Mouse (Mus musculus) Patski (cell line): ENCODE data around the gene Samd9l. TPM values are rescaled to one million over a fixed set of nuclear protein-coding genes. Genes with fewer than 3 reads are reported as not detected.
A peak's percentile ranks its signal among the peaks of the same experiment; 100 is the strongest.
"Not testable (repeated sequence)": the region's sequence is repeated elsewhere in the genome, so short reads cannot be mapped to it uniquely, and the experiment has no call there.

ENCODE experiments used
- ATAC-seq: fragments of 100-300 bp; one replicate; pipeline ENCODE4 v1.8.0; 2021
- CTCF ChIA-PET: fragments of 350-600 bp; sonication (Branson Sonifier 250); formaldehyde crosslinking; loops from one replicate; lab custom pipeline; 2022; ENCODE audit warnings: inconsistent platforms; lab: Charles Lee
- POLR2A ChIA-PET: fragments of 350-600 bp; sonication (Branson Sonifier 250); formaldehyde crosslinking; loops from one replicate; lab custom pipeline; 2022; ENCODE audit warnings: antibody characterized with exemption, inconsistent platforms; lab: Charles Lee
- DNase-seq: peaks from one replicate; pipeline ENCODE4 v3.0.0-alpha.2; 2011; ENCODE audit warnings: low read depth, low spot score
- H3K27me3 ChIP-seq: fragments of 371-371 bp; one replicate; pipeline ENCODE4 v1.5.1; 2021
- CTCF ChIP-seq: fragments of 100-300 bp; IDR thresholded peaks from one replicate; pipeline ENCODE4 v1.5.1; 2021
- in situ Hi-C: fragments of 300-500 bp; cut with MboI; formaldehyde crosslinking; loops from 3 replicates; pipeline ENCODE4 v1.11.1; 2018; ENCODE audit warnings: low pct_unique_long_range_greater_than_20kb, mixed read lengths
- polyA plus RNA-seq: library from polyadenylated mRNA; unstranded; gene quantifications from one replicate; pipeline ENCODE4 v1.2.3, GENCODE M21; 2021

Gene Samd9l
- polyA plus RNA-seq, 1 experiment from 2014 or later: 18.7 TPM

GRCm38 (mm10) chr6:3389995-3390394 is 9.4 kb downstream of the Samd9l start:
- ATAC-seq (no peak), DNase-seq (no peak)
- POLR2A ChIA-PET: no interaction called here
- CTCF ChIA-PET: interaction anchor here (1.1 kb wide), 1 partner anchor 10 kb away, joined by 4 read pairs; no protein-coding TSS in a partner anchor
- in situ Hi-C loops: loop anchor here (5.0 kb wide), 1 partner anchor 37 kb away; no protein-coding TSS in a partner anchor
- H3K27me3 ChIP-seq: no peaks in the 10 kb centered on the region
- TF ChIP-seq CTCF: no peak

- H3K27me3 ChIP-seq: no peaks in the 10 kb centered on the region
- ChIA-PET POLR2A (no interaction called here), CTCF (no interaction called here)
- no peak for DNase-seq
- in situ Hi-C loops: loop anchor here (5.0 kb wide), 1 partner anchor 41 kb away; no protein-coding TSS in a partner anchor
- ATAC-seq: no peak
- no peak for TF ChIP-seq CTCF
Measured at GRCm38 (mm10) chr6:3386565-3386964, 12.8 kb downstream of the Samd9l start.

- peak; percentile 85 for ATAC-seq
- H3K27me3 ChIP-seq, CTCF ChIA-PET, DNase-seq, POLR2A ChIA-PET: not testable (repeated sequence)
- in situ Hi-C loops: loop anchor here (5.0 kb wide), 1 partner anchor 42 kb away; no protein-coding TSS in a partner anchor
Measured at GRCm38 (mm10) chr6:3384816-3385215, 14.6 kb downstream of the Samd9l start.

- peak; percentile 33 for ATAC-seq
Measured at GRCm38 (mm10) chr6:3384115-3384791, 15.1 kb downstream of the Samd9l start.

GRCm38 (mm10) chr6:3379146-3379545 is 20.2 kb downstream of the Samd9l start:
- in situ Hi-C loops: no loop called here
- ATAC-seq: no peak

More at GRCm38 (mm10) chr6:3384115-3384791, 15.1 kb downstream of the Samd9l start:
- POLR2A ChIA-PET, in situ Hi-C loops, CTCF ChIA-PET, DNase-seq, H3K27me3 ChIP-seq: not testable (repeated sequence)

GRCm38 (mm10) chr6:3376687-3377086 is 22.7 kb downstream of the Samd9l start:
- TF ChIP-seq CTCF: no peak
- POLR2A ChIA-PET: no interaction called here
- in situ Hi-C loops: no loop called here
- no peaks in the 10 kb centered on the region for H3K27me3 ChIP-seq
- CTCF ChIA-PET: no interaction called here
- DNase-seq (no peak), ATAC-seq (no peak)

More at GRCm38 (mm10) chr6:3379146-3379545, 20.2 kb downstream of the Samd9l start:
- no peak for TF ChIP-seq CTCF
- no peak for DNase-seq
- CTCF ChIA-PET: interaction anchor here (1.2 kb wide), 1 partner anchor 11 kb away, joined by 4 read pairs; no protein-coding TSS in a partner anchor
- H3K27me3 ChIP-seq: no peaks in the 10 kb centered on the region
- POLR2A ChIA-PET: interaction anchor here (0.9 to 1.2 kb wide), 2 partner anchors 8 to 9 kb away, joined by 3 read pairs; no protein-coding TSS in a partner anchor

- TF ChIP-seq CTCF: no peak
- in situ Hi-C loops: no loop called here
- CTCF ChIA-PET: no interaction called here
Measured at GRCm38 (mm10) chr6:3369527-3369926, 29.8 kb downstream of the Samd9l start.

GRCm38 (mm10) chr6:3365609-3366008 is 33.8 kb downstream of the Samd9l start:
- ATAC-seq, in situ Hi-C loops: not testable (repeated sequence)

More at GRCm38 (mm10) chr6:3369527-3369926, 29.8 kb downstream of the Samd9l start:
- H3K27me3 ChIP-seq: no peaks in the 10 kb centered on the region
- ATAC-seq (no peak), DNase-seq (no peak)
- POLR2A ChIA-PET: no interaction called here

GRCm38 (mm10) chr6:3345924-3346597 is 53.3 kb downstream of the Samd9l start:
- ATAC-seq, in situ Hi-C loops: not testable (repeated sequence)

More at GRCm38 (mm10) chr6:3365609-3366008, 33.8 kb downstream of the Samd9l start:
- POLR2A ChIA-PET, DNase-seq, CTCF ChIA-PET, H3K27me3 ChIP-seq: not testable (repeated sequence)

GRCm38 (mm10) chr6:3345043-3345639 is 54.2 kb downstream of the Samd9l start:
- ATAC-seq, in situ Hi-C loops, CTCF ChIA-PET, H3K27me3 ChIP-seq, POLR2A ChIA-PET, DNase-seq: not testable (repeated sequence)

More at GRCm38 (mm10) chr6:3345924-3346597, 53.3 kb downstream of the Samd9l start:
- H3K27me3 ChIP-seq, CTCF ChIA-PET, DNase-seq, POLR2A ChIA-PET: not testable (repeated sequence)

GRCm38 (mm10) chr6:3343603-3344247 is 55.6 kb downstream of the Samd9l start:
- DNase-seq, CTCF ChIA-PET, in situ Hi-C loops, POLR2A ChIA-PET, H3K27me3 ChIP-seq, ATAC-seq: not testable (repeated sequence)
